Mouse (Mus musculus) granulocyte monocyte progenitor cell, adult 5-6 weeks (primary cell): Measurements from ENCODE around the gene Pard3b. TPM values are rescaled to one million over a fixed set of nuclear protein-coding genes. Genes with fewer than 3 reads are reported as not detected.
A peak's percentile ranks its signal among the peaks of the same experiment; 100 is the strongest.
"Not testable (repeated sequence)": the region's sequence is repeated elsewhere in the genome, so short reads cannot be mapped to it uniquely, and the experiment has no call there.

Experiments
- ATAC-seq: replicated peaks from 2 replicates; pipeline ENCODE4 v1.8.0; 2016; ENCODE audit warnings: mild to moderate bottlenecking, moderate TSS enrichment, inconsistent platforms; ENCODE audit not compliant: poor library complexity, severe bottlenecking
- total RNA-seq, 2 experiments: library from RNA; stranded (forward) in 1 of 2; stranded (reverse) in 1 of 2; fragments of 200-712, 200-1000 nt in 1 of 2; fragments of >200 nt in 1 of 2; fragmentation: Nextera tagmentation in 1 of 2; gene quantifications; 2 replicates each; pipeline ENCODE4 v1.2.3; 2014 to 2017

Gene Pard3b
- total RNA-seq, 2 experiments from 2014 or later = 2.0 to 5.7 TPM

DNA sequence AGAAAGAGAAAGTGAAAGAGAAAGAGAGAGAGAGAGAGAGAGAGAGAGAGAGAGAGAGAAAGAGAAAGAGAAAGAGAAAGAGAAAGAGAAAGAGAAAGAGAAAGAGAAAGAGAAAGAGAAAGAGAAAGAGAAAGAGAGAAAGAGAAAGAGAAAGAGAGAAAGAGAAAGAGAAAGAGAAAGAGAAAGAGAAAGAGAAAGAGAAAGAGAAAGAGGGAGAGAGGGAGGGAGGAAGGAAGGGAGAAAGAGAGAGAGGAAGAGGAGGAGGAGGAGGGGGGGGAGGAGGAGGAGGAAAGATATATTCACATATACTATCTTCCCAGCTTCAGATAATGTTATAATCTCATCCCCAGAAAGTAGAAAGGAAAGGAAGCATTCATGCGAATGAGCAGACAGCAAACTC lies 966.0 kb downstream of the Pard3b start:
- not testable (repeated sequence) for ATAC-seq

DNA sequence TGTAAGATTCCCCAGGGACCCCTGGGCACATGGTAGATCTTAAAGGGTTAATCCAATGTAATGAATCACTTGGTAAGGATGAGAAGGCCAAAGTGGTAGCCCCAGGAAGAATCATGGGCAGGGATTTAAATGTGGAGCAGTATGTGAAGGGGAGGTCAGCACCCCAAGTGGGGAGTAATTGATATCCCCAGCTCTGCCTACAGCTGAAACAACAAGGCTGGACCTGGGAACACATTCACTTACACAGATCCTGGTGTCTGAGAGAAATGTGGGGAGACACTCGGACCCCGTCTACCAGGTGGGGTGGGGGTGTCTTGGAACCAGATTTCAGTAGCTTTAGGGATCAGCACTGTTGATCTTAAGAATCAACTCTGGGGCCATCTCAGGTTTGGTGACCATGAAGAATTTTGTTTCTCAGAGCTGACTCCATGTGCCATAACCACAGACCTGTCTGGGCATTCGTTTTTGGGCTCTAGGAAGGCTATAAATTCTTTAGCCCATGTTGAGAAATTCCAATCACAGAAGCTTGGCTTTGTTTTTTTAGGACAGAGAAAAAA lies 979.6 kb downstream of the Pard3b start:
- no peak for ATAC-seq

DNA sequence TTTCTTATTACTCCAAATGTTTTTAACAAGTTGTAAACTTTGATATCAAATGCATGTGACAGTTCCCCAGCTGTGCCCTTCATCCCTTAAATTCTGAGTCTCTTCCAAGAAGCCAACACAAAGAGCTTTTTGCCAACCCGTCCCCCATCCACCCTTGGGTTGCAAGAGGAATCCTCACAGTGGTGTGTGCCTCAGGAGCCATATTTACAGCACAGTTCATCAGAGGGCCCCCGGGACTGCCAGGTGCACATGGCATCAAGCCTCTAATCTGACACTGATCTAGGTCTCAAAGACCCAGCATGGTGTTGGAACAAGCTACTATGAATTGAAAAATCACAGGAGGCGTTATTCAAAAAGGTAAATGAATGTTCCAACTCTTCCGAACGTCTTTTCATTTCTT lies 980.8 kb downstream of the Pard3b start:
- ATAC-seq = no peak

DNA sequence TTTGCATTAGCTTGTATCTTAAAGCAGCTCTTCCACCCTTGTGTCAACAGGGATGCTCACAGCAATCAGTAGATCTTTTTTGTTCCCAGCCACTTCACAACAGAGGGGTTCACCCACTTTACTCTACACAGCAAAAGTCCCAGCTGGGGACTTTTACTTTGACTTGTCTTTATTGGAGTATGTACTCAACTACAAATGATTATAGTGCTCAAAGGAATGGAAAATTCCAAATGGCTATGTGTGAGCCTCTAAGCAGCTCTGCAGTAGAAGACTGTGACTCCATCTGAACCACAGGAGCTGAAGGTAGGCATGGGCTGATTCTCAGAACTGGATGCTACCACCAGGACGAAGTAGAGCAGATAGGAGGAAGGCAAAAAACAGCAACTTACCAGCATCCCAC lies 983.8 kb downstream of the Pard3b start:
- ATAC-seq = no peak

DNA sequence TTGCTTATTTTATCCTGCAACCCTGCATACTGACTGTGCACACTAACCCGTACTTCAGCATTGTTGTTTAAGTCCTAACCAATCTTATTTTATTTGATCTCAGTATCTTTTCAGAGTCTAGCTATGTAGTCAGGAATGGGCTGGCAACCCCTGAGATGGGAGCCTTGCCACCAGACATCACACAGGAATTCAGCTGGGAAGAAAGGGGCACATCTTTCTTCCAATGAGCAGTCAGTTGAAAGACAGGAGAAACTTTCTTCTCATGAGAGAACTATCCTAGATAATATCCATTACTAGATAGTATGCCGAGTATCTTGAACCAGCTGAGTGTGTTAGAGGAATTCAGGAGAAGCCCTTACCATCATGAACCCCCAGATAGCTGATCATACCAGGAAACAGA lies 985.5 kb downstream of the Pard3b start:
- ATAC-seq = no peak

DNA sequence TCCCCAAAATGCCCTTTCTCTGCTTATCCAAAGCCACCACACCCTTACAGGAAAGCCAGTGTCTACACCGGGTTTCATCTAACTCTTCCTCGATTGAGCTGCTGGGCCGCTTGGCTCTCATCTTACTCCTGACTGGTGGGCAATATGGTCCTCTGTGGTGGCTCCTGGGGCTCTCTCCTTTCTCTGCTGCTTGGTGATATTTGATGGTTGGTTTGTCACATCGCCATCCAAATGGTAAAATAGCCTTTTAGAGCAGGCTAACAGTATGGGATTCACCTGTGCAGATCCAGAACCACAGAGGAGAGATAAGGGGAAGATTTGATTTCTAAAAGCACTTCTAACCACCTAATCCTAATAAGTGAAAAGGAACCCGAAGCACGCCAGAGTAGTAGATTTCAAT lies 986.2 kb downstream of the Pard3b start:
- no peak for ATAC-seq

DNA sequence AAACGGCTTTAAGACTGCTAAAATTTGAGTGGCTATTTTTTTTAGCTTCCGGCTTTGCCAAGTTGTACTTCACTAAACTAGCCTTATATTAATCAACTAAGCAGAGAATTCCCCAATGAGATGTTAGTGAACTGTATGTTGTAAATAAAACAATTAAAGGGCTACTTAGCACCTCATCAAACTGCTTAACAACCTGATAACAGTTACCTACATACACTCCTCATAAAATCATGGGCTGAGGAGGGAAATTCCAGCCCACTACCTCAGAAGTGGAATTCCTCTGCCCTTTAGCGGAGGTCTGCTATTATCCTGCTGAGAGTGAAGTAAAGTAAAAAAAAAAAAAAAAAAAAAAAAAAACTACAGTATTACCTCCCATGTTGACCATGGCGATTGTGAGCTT lies 986.7 kb downstream of the Pard3b start:
- ATAC-seq = no peak

DNA sequence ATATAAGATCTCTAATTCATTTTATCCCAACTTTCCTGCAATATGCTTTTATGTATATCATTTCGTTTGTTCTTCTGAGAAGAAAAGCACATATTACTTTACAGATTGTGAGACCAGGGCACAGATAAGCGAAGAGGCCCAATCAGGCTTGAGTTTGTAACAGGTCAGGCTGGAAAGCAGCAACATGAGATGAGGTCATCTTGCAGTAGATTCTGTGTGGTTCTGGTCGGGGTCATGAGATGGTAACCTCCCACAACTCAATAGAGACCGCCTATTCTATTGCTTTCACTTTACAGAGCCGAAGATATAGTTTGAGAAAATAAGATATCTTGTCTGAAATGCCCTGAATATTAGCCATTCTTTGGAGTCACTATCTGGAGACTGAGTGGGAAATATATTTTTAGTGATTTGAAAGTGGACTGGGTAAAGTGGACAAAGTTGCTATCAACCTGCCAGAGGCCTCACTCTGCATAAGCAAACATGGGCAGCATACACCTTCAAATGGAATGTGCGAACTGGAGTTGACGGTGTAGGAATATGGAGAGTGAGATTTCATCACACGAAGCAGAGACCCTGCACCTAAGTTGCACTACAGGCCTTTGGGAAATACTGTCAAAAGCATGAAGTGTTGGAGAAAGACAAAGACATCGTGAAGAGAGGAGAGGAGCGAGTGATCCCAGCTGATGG lies 987.3 kb downstream of the Pard3b start:
- no peak for ATAC-seq

DNA sequence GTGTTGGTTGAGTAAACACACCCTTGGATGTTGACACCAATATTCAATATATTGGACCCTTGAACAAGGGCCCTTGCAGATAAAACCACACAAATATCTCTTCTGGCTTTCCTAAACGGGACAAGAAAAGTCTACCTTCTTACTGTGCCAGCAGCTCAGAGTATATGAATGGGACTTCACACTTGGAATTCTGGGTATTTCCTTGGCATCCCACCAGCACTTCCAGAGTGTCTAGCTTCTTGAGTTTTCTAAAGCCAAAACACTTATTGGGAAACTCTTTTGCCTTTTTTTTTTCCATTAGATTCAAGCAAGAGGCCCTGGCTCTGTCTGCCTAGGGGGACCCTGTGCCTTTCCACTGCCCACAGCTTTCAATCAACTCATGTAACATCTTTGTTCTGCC lies 991.3 kb downstream of the Pard3b start:
- no peak for ATAC-seq

DNA sequence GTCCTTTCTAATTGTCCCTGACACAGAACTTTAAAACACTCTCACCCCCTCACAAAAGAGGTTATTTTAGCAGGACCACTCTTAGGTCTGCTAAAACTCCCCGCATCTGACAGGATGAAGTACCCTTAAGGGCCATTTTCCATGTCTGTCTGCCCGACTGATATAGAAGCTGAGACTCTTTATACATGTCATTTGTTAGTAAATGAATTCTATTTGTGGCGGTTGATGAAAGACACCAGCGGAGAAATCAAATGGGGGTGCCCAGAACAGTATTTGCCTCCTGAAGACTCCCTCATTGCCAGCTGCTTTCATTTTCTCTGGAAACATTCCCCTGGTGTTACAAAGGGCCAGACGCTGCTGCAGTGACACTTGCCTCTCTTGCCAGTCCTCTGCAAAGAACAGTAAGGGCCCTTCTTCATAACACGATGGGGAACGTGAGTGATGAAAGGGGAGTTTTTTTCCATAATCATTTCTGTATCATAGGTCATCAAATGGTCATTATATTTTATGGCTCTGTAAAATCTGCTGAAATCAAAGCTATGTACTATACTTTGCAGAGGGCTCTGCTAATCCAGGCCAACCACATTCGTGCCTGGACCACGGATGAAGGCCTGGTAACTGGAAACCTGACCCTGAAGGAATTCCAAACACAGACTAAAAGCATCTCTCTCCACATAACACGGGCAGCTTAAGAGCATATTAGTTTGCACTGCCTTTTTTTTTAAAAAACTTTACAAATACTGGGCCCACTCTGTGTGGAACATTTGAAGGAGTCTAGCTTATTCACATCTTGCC lies 993.1 kb downstream of the Pard3b start:
- no peak for ATAC-seq

DNA sequence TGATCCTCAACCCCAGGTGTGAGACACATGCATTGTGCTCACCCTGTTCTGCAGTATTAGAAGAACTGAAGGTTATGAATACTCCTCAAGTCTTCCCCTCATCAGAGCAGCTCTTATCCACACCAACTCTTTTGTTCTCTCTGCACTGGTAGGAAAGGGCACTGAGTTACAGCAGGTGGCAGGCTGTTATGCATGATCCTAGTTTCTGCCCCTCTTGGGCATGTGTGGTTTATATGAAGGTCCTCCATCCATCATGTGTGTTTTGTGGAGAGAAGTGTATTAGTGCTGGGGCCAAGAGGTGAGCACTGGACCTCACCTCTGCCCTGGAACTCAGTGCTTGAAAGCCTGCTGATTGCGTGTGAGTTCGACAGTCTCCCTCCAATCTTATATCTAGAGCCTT lies 994.3 kb downstream of the Pard3b start:
- ATAC-seq = no peak

DNA sequence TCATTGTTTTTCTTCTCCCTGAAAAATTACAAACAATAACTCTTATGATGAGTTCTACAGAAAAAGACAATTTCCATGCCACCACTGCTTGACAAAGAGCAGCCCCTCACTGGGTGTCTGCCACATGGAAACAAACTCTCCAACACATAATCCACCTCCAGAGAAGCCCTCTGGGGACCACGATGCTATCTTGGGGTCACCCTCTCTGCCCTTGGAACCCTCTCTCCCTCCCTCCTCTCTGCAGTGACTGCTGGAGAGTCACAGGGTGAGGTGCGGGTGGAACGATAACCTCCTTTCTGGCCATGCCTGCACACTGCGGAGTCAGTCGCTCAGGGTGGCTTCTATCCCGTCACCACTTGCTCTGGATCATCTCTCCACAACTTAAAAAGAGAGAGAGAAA lies 996.6 kb downstream of the Pard3b start:
- no peak for ATAC-seq

DNA sequence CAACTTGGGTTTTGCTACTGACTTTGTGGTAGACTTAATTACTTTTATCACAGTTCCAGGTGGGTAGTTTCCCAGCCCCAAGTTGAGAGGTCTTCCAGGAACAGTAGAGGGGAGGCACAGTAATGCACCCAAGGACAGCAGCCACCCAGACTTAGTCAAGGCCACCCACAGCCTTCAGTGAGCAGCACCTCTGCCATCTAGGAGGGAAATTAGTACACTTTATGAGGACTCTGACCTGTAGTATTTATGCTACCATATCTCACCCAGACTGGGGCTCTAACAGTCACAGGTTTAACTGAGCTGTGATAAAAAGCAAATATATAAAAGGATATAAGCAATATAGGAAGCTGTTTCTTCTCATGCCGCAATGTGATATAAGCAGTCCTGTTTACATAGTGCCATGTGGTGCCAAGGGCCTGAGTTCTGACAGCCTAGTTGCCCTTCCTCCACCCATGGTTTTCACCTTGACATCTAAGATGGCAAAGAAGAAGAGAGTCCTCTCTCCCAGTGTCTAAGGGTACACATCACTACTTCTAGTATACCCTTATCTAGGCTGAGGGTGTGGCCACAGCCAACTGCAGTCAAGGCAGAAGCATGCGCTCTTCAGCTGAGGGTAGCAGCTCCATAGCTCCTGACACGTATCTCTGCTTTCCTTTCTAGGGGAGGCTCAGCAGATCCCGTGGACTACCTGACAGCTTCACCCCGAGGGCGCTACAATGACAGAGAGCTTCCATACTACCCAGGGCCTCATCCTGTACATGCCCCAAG lies 998.5 kb downstream of the Pard3b start:
- ATAC-seq = no peak

DNA sequence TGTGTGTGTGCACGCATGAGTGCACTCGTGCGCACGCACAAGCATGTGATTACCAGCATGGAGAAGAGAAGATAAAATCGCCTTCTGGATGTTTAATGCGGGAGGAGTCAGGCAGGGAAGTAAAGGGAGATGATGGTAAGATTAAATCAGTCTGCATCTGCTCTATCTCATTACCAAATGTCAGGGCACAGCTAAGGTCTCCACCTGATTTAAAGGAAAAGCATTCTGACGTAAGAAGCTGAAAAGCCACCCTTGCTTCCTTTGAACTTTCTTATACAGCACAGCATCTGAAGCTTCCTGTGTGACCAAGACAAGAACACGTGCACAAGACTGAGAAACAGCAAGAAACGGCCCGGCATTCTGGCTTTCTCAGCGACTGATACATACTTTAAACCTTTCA lies 1000.4 kb downstream of the Pard3b start:
- peak; percentile 35; the same call in 1 of the 2 replicates for ATAC-seq

DNA sequence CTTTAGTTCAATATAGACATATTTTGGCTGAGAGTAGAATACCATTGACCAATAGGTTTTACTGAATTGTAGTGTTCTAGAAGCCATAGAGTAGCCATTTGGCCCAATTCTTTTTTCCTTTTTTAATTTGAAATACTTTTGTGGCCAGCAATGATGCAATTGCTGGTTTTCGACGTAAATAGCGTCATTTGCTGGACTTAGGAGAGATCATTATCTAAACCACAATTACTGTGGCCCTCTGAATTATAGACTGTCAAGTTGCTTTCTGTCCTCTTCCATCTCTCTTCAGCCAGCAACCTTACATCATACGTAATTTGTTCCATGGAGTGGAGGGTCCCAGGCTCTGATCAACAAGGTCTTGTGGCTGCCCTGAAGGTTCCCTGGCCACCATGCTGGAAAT lies 1000.8 kb downstream of the Pard3b start:
- ATAC-seq = peak; percentile 70

DNA sequence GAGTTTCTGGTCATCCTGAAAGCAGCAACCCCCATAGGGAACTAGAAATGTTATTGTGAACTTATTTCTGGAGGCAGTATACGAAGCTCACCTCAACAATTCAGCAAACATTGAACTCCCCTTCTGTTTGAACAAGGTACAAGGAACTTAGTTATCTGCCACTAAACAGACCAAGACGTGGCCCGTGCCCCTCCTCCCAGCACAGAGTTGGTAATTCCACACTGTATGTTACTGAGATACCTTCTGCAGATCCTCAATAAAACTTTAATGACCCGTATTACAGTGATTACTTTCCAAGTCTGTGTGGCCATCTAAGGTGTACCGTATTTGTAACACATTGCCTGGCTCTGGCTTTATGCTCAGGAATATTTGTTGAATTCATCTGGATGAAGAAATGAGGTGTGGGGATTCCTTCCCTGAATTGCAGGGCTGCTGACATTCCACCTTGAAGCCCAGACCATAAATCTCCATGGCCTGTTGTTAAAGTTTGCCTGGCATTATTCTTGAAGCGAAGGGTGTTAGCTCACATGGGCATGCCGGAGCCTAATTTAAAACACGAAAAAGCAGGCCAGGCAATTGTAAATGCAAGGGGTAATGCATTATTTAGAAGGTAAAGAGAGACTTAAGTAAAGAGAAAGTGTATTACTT lies 1006.1 kb downstream of the Pard3b start:
- ATAC-seq = no peak

DNA sequence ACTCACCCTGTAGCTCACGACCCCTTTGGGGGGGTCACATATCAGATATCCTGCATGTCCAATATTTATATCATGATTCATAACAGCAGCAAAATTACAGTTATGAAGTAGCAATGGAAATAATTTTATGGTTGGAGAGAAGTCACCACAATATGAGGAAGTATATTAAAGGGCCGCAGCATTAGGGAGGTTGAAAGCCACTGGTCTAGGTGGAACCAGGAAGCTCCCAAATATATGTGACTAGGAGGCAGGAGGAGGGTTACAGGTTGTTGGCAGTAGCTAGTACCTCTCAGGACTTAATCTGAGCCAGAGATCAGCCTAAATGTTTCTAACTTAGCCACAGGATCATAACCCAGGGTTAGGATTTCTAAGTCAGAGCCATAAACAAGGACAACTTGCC lies 1008.2 kb downstream of the Pard3b start:
- ATAC-seq = peak; percentile 67; the same call in 1 of the 2 replicates

DNA sequence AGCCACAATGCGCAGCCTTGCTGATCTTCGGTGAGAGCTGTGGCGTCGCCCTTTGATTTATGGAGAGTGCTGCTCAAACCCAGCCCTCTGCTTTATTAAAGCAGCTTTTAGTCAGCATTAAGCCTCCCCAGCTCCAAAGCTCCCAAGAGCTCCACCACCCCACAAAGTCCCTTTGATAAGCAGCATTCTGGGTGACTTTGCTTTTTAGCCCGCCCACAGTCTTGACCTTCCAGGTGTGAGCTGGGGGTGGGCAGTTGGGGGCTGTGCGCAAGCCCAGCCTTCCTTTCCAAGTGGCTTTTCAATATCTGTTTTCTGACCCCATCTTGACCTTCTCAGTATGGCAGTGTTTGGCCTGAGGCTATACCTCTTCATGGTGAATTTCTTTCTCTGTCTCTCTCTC lies 1009.5 kb downstream of the Pard3b start:
- ATAC-seq = no peak

DNA sequence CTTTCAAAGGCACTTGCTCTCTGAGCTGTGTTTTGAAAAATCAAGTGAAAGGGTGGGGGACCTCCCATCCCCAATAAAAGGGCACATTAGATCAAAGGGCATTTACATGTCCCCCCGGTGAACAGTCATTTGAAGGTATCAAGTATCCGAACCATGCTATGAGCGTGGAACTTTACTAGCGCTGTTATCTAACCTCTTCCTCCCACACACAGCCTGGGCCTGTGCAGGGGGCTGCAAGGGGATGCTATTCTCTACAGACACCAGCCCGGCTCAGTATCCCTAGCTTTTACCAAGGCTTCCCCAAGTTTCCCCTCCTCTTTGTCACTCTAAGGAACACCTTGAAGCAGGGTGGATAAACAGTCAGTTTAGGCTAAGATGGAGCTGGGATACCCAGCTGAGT lies 1010.0 kb downstream of the Pard3b start:
- no peak for ATAC-seq

DNA sequence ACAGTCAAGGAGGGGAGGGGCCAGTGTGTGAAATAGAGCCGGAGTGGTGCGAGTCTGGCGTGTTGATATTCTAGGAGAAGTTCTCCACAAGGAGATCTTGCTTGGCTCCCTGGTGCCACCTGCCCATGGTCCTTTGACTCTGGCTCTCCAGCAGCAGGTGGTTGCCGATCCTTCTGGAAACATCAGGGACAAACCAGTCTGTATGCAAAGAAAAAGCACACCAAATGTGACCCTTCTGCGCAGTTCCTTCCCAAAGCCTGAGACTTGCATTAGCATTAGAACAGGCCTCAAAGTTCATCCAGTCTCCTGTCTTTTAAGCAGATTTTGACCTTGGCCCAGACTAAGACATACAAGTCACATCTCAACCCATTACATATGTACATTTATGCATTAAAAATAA lies 1011.9 kb downstream of the Pard3b start:
- no peak for ATAC-seq
